9 mouse cellular contexts compared by ENCODE assay signal in the genomic region with DNA sequence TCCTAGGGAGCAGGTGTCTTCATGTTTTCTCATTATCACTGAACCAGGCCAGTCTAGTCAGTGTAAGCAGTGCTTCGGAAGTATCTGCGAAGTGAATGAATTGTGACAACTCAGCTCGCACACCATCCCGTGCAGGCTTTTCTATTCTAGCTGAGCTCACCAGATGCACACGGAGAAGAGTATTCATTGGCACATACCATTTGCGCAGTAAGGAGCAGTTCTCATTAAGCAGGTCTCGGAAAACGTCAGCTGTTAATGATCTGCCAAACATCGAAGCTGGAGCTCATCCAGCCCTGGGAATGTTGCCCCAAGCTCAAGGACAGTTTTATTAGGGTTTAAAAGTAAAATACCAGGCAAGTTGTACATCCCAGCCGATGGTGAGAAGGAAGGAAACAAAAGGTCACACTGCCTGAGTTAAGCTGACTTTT. TPM values are rescaled to one million over a fixed set of nuclear protein-coding genes. Genes with fewer than 3 reads are reported as not detected.
DNase-seq lines count a peak whose midpoint lies in the region; TF ChIP-seq lines count a peak whose summit lies in the region.
"Had no signal": no experiment of that assay in that cellular context is flagged by ENCODE, and none has a peak within 500 bp of the region (broad histone marks: within the 10 kb centered on the region; RNA-seq: fewer than 3 reads in every experiment).

No protein-coding gene starts in this region.

- H3K4me3 ChIP-seq in gastrocnemius, adult 2 months = no peak overlapping the region
- no peak overlapping the region for H3K4me3 ChIP-seq in thymus, adult 2 months (ENCODE audit: control insufficient read depth, insufficient read depth, low read length)
- H3K4me3 ChIP-seq: myocyte had no signal

- TF ChIP-seq POLR2A in thymus, adult 2 months (IDR thresholded peaks at IDR 0.05; ENCODE audit: control insufficient read depth, extremely low read depth, insufficient read depth, low read length, poor library complexity) = no peak

- no peak for TF ChIP-seq CTCF in gastrocnemius, adult 2 months (IDR thresholded peaks at IDR 0.05)
- TF ChIP-seq CTCF in thymus, adult 2 months (IDR thresholded peaks at IDR 0.05; ENCODE audit: borderline replicate concordance, control insufficient read depth, extremely low read depth, insufficient read depth, low read length, poor library complexity) = no peak

- no peak for DNase-seq in gastrocnemius, adult 2 months
- no peak for DNase-seq in gastrocnemius, postnatal 25 days
- DNase-seq in thymus, adult 2 months = no peak
- no peak for DNase-seq in thymus, postnatal 25 days
- peak; percentile 59 to 69 for DNase-seq in kidney, postnatal 4 days
- peak; percentile 10 for DNase-seq in lung, postnatal 36 days
- no peak for DNase-seq in urinary bladder, postnatal 25 days (ENCODE audit: low spot score)
- no peak for DNase-seq in spleen, postnatal 10 days (ENCODE audit: low spot score in 2 of 2)

- intact Hi-C loops in gastrocnemius, adult 2 months (cut with DNase I) = no loop called here

- peaks cover 10% of the 10 kb centered on the region for H3K36me3 ChIP-seq in thymus, adult 2 months (ENCODE audit: control insufficient read depth, insufficient read depth, low read length)

- 82% methylated on average over 10 of the region's 10 CpGs for WGBS in thymus, adult 2 months

- peak overlapping the region; percentile 13 for H3K27ac ChIP-seq in gastrocnemius, adult 2 months
- peak overlapping the region; percentile 59; the same call in 1 of the 2 replicates for H3K27ac ChIP-seq in thymus, adult 2 months (ENCODE audit: control insufficient read depth, insufficient read depth, low read length)

- H3K27me3 ChIP-seq in thymus, adult 2 months (ENCODE audit: control insufficient read depth, insufficient read depth, low read length) = no peaks in the 10 kb centered on the region

- peaks cover 11% of the 10 kb centered on the region for H3K4me1 ChIP-seq in thymus, adult 2 months (replicated peaks; ENCODE audit: control insufficient read depth, insufficient read depth, low read length)

RNA-seq across cellular contexts. Expression of gene Itgae, which starts 5.6 kb away (rescaled TPM):
- under 1 TPM; 0.08 to 0.17 TPM for total RNA-seq in gastrocnemius, adult 2 months (2021)
- total RNA-seq in gastrocnemius, postnatal 25 days (2021) = under 1 TPM; 0.11 to 0.15 TPM
- polyA plus RNA-seq in thymus, adult 2 months (2012; rRNA removed) = 24.1 and 24.6 TPM in 2 replicates

RNA-seq across cellular contexts. Expression of gene Ncbp3, which starts 37.2 kb away (rescaled TPM):
- total RNA-seq in gastrocnemius, adult 2 months (2021) = 1 to 10 TPM; 3.2 to 3.9 TPM
- 1 to 10 TPM; 2.8 to 3.1 TPM for total RNA-seq in gastrocnemius, postnatal 25 days (2021)
- polyA plus RNA-seq in thymus, adult 2 months (2012; rRNA removed) = 6.5 and 7.0 TPM in 2 replicates

RNA-seq across cellular contexts. Expression of gene Haspin, which starts 53.3 kb away (rescaled TPM):
- under 1 TPM in 1 of 2 experiments, not detected in 1; 0.08 TPM for total RNA-seq in gastrocnemius, adult 2 months (2021)
- under 1 TPM; 0.10 to 0.38 TPM for total RNA-seq in gastrocnemius, postnatal 25 days (2021)
- 8.6 and 14.0 TPM in 2 replicates for polyA plus RNA-seq in thymus, adult 2 months (2012; rRNA removed)

Comparison
In these comparisons a context has a peak if more than half of its experiments do, and no peak if none do; other contexts are left out.
1. DNase-seq: peak in kidney, postnatal 4 days (2 of 2) and lung, postnatal 36 days (single experiment); none in gastrocnemius, adult 2 months (single experiment), gastrocnemius, postnatal 25 days (single experiment), thymus, adult 2 months (single experiment), thymus, postnatal 25 days (single experiment), urinary bladder, postnatal 25 days (single experiment) and spleen, postnatal 10 days (0 of 2).